Mouse (Mus musculus): Measurements from ENCODE around the gene Pyy.

GRCm38 (mm10) chr11:102147213-102147989 is 39.8 kb upstream of the Pyy start:
- TF ChIP-seq CTCF (IDR thresholded peaks at IDR 0.05) (no peak; the same call in none of the 2 replicates), EP300 (IDR thresholded peaks at IDR 0.05) (no peak)

All from lung, postnatal 0 days (tissue).